Mouse (Mus musculus): ENCODE results near the gene AI837181.

Gene AI837181

DNA sequence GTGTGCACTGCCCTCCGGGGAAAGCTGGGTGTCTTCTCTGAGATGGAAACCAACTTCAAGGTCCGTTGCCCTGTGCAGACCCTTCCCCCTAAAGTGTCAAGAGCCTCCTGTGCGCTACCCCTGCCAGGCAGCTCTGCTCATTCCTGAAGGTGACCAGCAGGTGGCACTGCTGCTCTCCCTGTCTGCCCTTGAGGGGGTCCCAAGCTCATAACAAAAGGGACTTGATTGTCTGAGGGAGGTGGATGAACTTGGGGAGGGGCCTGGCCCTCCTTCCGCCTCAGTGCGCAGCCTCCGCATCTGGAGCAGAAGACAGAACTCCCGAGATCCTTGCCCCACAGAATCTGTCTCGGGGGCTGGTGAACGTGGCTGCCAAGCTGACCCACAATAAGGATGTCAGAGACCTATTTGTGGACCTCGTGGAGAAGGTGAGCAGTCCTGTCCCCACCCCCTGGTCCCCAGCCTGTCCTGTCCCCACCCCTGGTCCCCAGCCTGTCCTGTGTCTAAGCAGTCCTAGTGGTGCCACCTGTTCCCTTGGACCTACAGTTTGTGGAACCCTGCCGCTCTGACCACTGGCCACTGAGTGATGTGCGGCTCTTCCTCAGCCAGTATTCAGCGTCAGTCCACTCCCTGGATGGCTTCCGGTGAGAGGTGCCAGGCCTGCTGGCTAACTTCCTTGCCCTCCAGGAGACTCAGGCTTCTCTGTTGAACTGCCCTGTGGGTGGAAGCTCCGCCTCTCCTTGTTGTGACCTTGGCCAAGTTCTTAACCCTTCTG is 39.0 kb downstream of the AI837181 start:
- in situ Hi-C loops (cut with MboI, MseI): loop anchor here in 1 of 2 experiments (10.0 kb wide), 1 partner anchor 1741 kb away; the partner anchor contains the start of gene Otub1

DNA sequence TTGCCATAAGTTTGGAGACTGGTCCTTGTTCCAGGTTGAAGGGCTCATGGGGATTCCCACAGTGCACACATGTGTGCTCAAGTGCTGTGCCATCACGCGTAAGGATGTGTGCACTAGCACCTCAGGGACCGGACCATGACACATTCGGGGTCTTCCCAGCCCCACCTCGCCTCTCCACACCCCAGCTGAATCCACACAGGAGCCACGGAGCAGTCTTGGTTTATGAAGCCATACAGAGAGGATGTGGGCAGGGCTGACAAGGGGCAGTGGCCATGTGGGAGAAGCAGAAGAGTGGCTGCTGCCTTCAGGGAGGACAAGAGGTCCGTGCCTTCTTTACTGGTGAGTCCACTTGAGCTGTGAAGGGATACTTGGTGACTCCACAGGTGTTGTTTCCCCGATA is 40.1 kb downstream of the AI837181 start:
- in situ Hi-C loops (cut with MboI, MseI): loop anchor here in 1 of 2 experiments (10.0 kb wide), 1 partner anchor 1740 kb away; the partner anchor contains the start of gene Otub1

GRCm38 (mm10) chr19:5466916-5467500 is 42.1 kb downstream of the AI837181 start:
- in situ Hi-C loops (cut with MboI, MseI): loop anchor here in 1 of 2 experiments (10.0 kb wide), 1 partner anchor 1738 kb away; the partner anchor contains the start of gene Otub1

- in situ Hi-C loops (cut with MboI, MseI): loop anchor here in 1 of 2 experiments (10.0 kb wide), 1 partner anchor 1736 kb away; the partner anchor contains the start of gene Otub1
Measured at GRCm38 (mm10) chr19:5468374-5468773, 43.4 kb downstream of the AI837181 start, which contains the start of gene Ctsw. Ctsw (minus strand) TSS chr19:5468507.

DNA sequence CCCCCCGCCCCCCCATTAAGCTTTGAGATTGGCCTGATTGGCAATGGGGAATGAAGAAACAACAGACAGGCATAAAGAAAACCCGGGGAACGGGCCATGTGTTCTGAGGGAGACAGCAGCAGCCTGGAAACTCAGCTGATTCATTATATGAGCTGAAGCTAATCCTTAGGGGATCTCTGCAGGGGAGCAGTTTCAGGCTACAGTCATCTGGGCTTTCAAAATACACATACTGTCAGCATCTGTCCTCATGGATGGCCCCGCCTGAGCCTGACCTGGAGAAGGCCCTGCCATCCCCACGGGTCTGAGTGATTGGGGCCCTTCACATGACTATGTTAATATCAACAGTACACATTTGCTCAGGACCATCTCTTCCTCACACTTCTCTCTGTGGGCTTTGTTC is 46.9 kb downstream of the AI837181 start:
- in situ Hi-C loops (cut with MboI, MseI): no loop called here

DNA sequence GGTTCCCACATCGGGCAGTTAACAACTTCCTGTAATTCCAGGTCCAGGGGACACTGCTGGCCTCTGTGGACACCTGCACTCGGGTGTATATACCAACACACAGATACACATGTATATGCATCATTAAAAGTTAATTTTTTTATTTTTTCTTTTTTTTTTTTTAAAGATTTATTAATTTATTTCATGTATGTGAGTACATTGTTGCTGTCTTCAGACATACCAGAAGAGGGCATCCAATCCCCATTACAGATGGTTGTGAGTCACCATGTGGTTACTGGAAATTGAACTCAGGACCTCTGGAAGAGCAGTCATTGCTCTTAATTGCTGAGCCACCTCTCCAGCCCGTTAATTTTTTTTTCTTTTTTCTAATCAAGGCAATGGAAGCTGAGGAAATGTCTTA is 47.9 kb downstream of the AI837181 start:
- in situ Hi-C loops (cut with MboI, MseI): no loop called here

GRCm38 (mm10) chr19:5473720-5474119 is 48.8 kb downstream of the AI837181 start, which contains the start of gene Efemp2:
Efemp2 (plus strand) TSS chr19:5473954.
- in situ Hi-C loops (cut with MboI, MseI): no loop called here

- in situ Hi-C loops (cut with MboI, MseI): no loop called here
Measured at GRCm38 (mm10) chr19:5474281-5475068, 49.5 kb downstream of the AI837181 start.

- in situ Hi-C loops (cut with MboI, MseI): no loop called here
Measured at GRCm38 (mm10) chr19:5475069-5475714, 50.2 kb downstream of the AI837181 start.

All from T-helper 17 cell (primary cell).